Mouse (Mus musculus): ENCODE measurements around the gene Pdilt. TPM values are rescaled to one million over a fixed set of nuclear protein-coding genes. Genes with fewer than 3 reads are reported as not detected.

The Pdilt gene
- total and polyA plus RNA-seq, 3 experiments = 0.12 TPM; not detected in 2

GRCm38 (mm10) chr7:119511143-119511542 is 12.1 kb downstream of the Pdilt start:
- Histone ChIP-seq H3K27ac (ENCODE audit: control insufficient read depth, low read depth, low read length) (no peak overlapping the region), H3K4me3 (ENCODE audit: control insufficient read depth in 1 of 2, insufficient read depth in 1 of 2, low read depth in 2 of 2, low read length in 2 of 2) (no peak overlapping the region)

GRCm38 (mm10) chr7:119490041-119490780 is 33.1 kb downstream of the Pdilt start:
- no peaks in the 10 kb centered on the region for H3K27me3 ChIP-seq (ENCODE audit: control insufficient read depth in 1 of 2, insufficient read depth in 2 of 2, low read length in 2 of 2)
- no peaks in the 10 kb centered on the region for H3K79me2 ChIP-seq (ENCODE audit: control insufficient read depth, insufficient read depth, low read length, poor library complexity)
- no peak for DNase-seq (ENCODE audit: low read depth, low spot score)
- no peak overlapping the region for H3K4me3 ChIP-seq (ENCODE audit: control insufficient read depth in 1 of 2, insufficient read depth in 1 of 2, low read depth in 2 of 2, low read length in 2 of 2)
- no peaks in the 10 kb centered on the region for H3K36me3 ChIP-seq (ENCODE audit: control insufficient read depth in 1 of 2, insufficient read depth in 2 of 2, low read length in 2 of 2)
- no peak overlapping the region for H3K27ac ChIP-seq (ENCODE audit: control insufficient read depth, low read depth, low read length)
- TF ChIP-seq KAT2A (conservative IDR thresholded peaks at IDR 0.05; ENCODE audit: low read depth, low read length) (no peak), USF2 (IDR thresholded peaks at IDR 0.05; ENCODE audit: borderline replicate concordance in 1 of 2, insufficient read depth in 1 of 2, low read depth in 1 of 2, low read length in 2 of 2) (no peak), MYC (IDR thresholded peaks at IDR 0.05; ENCODE audit: low read depth, low read length) (no peak), CTCF (IDR thresholded peaks at IDR 0.05 in 2 of 3, conservative IDR thresholded peaks at IDR 0.05 in 1 of 3; ENCODE audit: control insufficient read depth in 1 of 3, insufficient read depth in 1 of 3, low read depth in 2 of 3, low read length in 3 of 3, poor library complexity in 1 of 3, severe bottlenecking in 1 of 3) (no peak), JUND (IDR thresholded peaks at IDR 0.05; ENCODE audit: low read depth, low read length) (no peak), SMC3 (IDR thresholded peaks at IDR 0.05; ENCODE audit: low read depth, low read length) (no peak), BHLHE40 (IDR thresholded peaks at IDR 0.05; ENCODE audit: borderline replicate concordance, low read depth, low read length) (no peak), CHD1 (IDR thresholded peaks at IDR 0.05; ENCODE audit: low read depth, low read length) (no peak), ETS1 (IDR thresholded peaks at IDR 0.05; ENCODE audit: low read depth, low read length) (no peak)
- no peak overlapping the region for H3K9ac ChIP-seq (ENCODE audit: control insufficient read depth, low read depth, low read length, poor library complexity, severe bottlenecking)
- H3K9me3 ChIP-seq (replicated peaks; ENCODE audit: insufficient read depth, low read length) = no peaks in the 10 kb centered on the region
- no peaks in the 10 kb centered on the region for H3K4me1 ChIP-seq (ENCODE audit: control insufficient read depth in 1 of 2, insufficient read depth in 2 of 2, low read length in 2 of 2)

More at GRCm38 (mm10) chr7:119511143-119511542, 12.1 kb downstream of the Pdilt start:
- DNase-seq (ENCODE audit: low read depth, low spot score) = no peak
- Histone ChIP-seq H3K36me3 (ENCODE audit: control insufficient read depth in 1 of 2, insufficient read depth in 2 of 2, low read length in 2 of 2) (no peaks in the 10 kb centered on the region), H3K4me1 (ENCODE audit: control insufficient read depth in 1 of 2, insufficient read depth in 2 of 2, low read length in 2 of 2) (no peaks in the 10 kb centered on the region), H3K9ac (ENCODE audit: control insufficient read depth, low read depth, low read length, poor library complexity, severe bottlenecking) (no peak overlapping the region), H3K27me3 (ENCODE audit: control insufficient read depth in 1 of 2, insufficient read depth in 2 of 2, low read length in 2 of 2) (no peaks in the 10 kb centered on the region), H3K9me3 (replicated peaks; ENCODE audit: insufficient read depth, low read length) (no peaks in the 10 kb centered on the region), H3K79me2 (ENCODE audit: control insufficient read depth, insufficient read depth, low read length, poor library complexity) (no peaks in the 10 kb centered on the region)
- TF ChIP-seq BHLHE40 (IDR thresholded peaks at IDR 0.05; ENCODE audit: borderline replicate concordance, low read depth, low read length) (no peak), RAD21 (IDR thresholded peaks at IDR 0.05; ENCODE audit: low read depth, low read length) (no peak)

- Histone ChIP-seq H3K9me3 (replicated peaks; ENCODE audit: insufficient read depth, low read length) (no peaks in the 10 kb centered on the region), H3K4me3 (ENCODE audit: control insufficient read depth in 1 of 2, insufficient read depth in 1 of 2, low read depth in 2 of 2, low read length in 2 of 2) (no peak overlapping the region), H3K79me2 (ENCODE audit: control insufficient read depth, insufficient read depth, low read length, poor library complexity) (no peaks in the 10 kb centered on the region), H3K4me1 (ENCODE audit: control insufficient read depth in 1 of 2, insufficient read depth in 2 of 2, low read length in 2 of 2) (no peaks in the 10 kb centered on the region), H3K27ac (ENCODE audit: control insufficient read depth, low read depth, low read length) (no peak overlapping the region), H3K36me3 (ENCODE audit: control insufficient read depth in 1 of 2, insufficient read depth in 2 of 2, low read length in 2 of 2) (no peaks in the 10 kb centered on the region), H3K9ac (ENCODE audit: control insufficient read depth, low read depth, low read length, poor library complexity, severe bottlenecking) (no peak overlapping the region), H3K27me3 (ENCODE audit: control insufficient read depth in 1 of 2, insufficient read depth in 2 of 2, low read length in 2 of 2) (no peaks in the 10 kb centered on the region)
- TF ChIP-seq POLR2AphosphoS2 (IDR thresholded peaks at IDR 0.05; ENCODE audit: low read length) = no peak
- no peak for TF ChIP-seq MAZ (IDR thresholded peaks at IDR 0.05; ENCODE audit: low read depth, low read length)
- no peak for TF ChIP-seq ZNF384 (IDR thresholded peaks at IDR 0.05; ENCODE audit: low read depth, low read length)
- TF ChIP-seq TCF12 (IDR thresholded peaks at IDR 0.05; ENCODE audit: low read depth, low read length) = no peak
- no peak for TF ChIP-seq BHLHE40 (IDR thresholded peaks at IDR 0.05; ENCODE audit: borderline replicate concordance, low read depth, low read length)
- no peak for TF ChIP-seq TBP (IDR thresholded peaks at IDR 0.05; ENCODE audit: low read depth, low read length)
- no peak for TF ChIP-seq ZC3H11A (IDR thresholded peaks at IDR 0.05; ENCODE audit: low read depth, low read length)
- TF ChIP-seq ETS1 (IDR thresholded peaks at IDR 0.05; ENCODE audit: low read depth, low read length) = no peak
- no peak for TF ChIP-seq GABPA (IDR thresholded peaks at IDR 0.05; ENCODE audit: low read depth, low read length)
- no peak for TF ChIP-seq E2F4 (IDR thresholded peaks at IDR 0.05; ENCODE audit: borderline replicate concordance, low read depth, low read length)
- no peak for TF ChIP-seq RCOR1 (IDR thresholded peaks at IDR 0.05; ENCODE audit: low read depth, low read length)
- no peak for DNase-seq (ENCODE audit: low read depth, low spot score)
Measured at GRCm38 (mm10) chr7:119486683-119487082, 36.6 kb downstream of the Pdilt start.
